Mouse (Mus musculus): ENCODE measurements at regions not wholly inside any gene's neighbourhood (a gene's known extent, or its start where the extent isn't known, plus 50 kb on each side); places are given as distances from the start of the nearest gene placed in this dataset.
"Not testable (repeated sequence)": the region's sequence is repeated elsewhere in the genome, so short reads cannot be mapped to it uniquely, and the experiment has no call there.

DNA sequence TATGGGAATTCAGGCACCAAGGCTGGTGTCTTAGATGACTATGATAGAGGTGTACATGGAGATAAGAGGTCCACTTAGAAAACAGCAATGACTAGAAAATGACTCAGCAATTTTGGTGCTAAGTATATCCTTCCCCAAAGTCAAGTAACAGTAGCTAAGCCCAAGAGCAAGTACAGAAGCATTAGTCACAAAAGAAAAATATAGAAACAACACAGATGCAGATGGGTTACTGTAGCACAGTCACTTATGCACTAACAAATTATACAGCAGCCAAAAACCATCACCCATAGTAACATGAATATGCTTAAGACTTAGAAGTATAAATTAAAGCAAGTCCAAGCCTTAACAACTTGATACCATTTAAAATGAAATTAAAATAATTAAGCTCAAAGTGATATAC, 378.5 kb upstream of the Meis2 start:
- no peak for DNase-seq

DNA sequence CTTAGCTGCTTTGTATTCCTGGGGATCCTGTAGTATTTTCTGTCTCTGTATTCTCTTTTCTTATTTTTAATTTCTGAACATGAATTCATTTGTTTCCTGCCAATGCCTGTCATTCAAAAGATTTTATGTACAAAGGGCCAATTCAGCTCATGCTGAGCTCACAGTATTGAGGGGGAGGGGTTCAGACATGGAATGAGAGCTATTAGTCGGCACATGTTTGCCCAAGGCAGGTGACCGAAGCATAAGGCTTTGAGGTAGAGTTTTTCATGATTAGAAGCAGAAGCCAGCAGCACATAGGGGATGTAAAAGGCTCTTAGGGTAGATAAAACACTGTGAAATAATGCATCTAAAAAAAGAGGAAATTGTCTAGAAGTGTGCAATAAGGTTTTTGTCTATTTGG, 374.6 kb upstream of the Meis2 start:
- no peak for DNase-seq

DNA sequence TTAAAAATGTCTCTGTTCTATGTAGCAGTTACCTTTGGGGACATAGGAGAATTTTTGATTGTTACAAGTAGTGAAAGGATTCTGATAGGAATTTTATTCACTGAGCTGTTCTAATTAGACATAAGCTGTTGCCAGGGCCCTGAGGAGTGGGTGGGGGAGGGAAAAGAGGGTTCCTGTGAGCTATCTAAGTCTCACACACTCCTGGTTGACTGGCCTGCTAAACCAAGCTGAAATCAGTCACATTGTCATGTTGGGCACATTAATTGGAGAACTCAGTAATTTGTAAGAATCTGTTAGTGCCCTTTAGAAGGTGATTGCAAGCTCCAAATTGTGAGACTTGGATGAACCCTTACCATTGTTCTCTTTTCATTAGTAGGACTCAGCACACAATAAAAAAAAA, 367.8 kb upstream of the Meis2 start:
- no peak for DNase-seq

DNA sequence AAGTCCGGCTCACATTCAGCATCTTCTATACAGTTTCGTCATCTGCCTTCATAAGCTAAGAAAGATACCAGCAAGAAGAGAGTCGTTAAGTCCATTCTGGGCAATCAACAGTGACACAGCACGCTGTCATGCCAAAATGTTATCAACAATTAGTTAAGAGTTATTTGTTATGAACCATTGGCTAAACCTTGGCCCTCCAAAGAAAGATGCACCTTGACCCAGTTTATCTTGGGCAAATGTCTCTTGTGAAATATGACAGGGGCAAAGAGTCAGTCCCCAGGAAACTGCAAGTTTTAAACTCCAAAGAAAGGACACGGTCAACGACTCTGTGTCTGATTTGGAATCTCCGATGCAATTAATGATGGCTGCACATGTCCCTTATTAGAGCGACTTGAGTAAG, 358.5 kb upstream of the Meis2 start:
- no peak for DNase-seq

DNA sequence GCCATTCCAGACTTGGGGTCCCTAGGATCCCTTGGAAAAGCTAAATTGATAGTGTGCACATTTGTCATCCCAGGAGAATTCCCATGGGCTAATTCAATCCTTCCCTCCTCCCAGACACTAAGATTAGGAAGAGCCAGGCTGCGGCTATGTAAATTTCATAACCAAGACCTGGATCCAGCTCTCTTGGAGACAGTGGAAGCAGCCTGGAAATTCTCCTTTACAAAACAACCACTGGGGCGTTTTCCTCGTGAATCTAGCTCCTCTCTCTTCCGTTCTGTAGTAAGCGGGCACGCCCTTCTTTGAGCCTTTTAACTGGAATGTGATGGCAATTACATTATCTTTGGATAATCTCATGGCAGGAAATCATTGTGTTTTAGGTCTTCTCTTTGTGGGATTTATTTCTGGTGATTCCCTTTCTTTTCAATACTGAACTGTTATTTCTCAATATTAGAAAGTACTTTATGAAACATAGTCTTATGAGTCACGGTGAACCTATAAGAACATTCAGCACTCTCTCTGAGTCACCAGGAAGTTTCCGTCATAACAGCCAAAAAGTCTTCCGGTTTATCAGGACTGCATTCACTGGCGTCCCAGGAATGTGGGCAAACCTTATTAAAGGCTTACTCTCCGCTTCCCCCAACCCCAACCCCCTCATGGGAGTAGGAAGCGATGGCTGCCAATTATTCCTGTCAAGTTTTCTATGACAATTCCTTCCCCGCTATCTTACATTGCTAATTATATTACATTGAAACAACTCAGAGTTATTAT, 352.0 kb upstream of the Meis2 start:
- no peak for DNase-seq

DNA sequence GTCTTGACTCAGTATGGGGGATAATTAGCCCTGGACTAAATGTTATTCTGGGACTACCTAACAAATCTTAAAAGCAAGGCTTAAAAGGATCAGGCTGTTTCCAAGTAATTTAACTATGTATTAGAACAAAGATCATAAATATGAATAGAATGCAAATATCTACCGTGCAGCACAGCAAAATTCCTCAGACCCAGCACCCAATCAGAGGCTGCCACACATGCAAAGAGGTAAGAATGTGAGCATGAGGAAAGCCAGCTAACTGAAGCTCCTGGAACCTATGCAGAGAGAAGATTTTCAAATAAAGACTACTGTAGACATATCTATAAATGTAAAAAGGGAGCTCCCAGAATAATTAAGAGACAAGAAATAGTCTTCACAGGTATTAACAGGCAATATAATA, 350.1 kb upstream of the Meis2 start:
- no peak for DNase-seq

DNA sequence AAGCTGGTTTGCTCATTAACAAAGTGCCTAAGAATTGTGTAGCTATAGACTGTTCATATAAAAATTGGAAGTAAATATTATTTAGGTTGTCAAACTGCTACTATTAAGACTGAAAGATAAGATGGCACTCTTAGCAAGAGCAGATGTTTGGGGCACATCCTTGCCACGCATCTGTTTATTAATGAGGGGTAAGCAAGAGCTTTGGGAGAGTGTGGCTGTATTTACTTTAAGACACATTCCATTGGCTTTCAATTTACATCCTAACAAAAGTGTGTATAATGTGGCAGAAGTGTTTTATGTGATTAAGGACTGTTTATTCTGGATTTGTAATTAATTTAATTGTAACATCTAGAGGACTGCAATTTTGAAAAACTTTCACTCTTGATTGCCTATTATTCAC, 336.5 kb upstream of the Meis2 start:
- DNase-seq, result no peak

DNA sequence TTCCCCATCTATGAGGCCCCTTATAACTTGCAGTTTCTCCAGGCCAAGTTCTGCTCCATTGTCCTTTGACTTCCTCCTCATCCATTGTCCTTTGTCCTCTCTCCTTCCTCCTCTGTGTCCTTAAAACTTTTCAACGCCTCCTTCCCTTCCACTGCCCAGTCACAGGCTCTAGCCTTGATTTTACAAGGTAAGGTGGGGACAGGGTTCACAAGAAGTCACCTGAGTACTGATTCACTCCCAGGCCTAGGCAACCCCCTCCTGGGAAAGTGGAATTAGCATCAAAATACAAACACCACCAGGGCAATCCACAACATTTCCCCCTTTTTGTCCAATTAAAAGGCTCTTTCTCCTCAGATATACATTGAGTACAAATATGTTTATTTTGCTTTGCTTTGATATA, 334.3 kb upstream of the Meis2 start:
- no peak for DNase-seq

DNA sequence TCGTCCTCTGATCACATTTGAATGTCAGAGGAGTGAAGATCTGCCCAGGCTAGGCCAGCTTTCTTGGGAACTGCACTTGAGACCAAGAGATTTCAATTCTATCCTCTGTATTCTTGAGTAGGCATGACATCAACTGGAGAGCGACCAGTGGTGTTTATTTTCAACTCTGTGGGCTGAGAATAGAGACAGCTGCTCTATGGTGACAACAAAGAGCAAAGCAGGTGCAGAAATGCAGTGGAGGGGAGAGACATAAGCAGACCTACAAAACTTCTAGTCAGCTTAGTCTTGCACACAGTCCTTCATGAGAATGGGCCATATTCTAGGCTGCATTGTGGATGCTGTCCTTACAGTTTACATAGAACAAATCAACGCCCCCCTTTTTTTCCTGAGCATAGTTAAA, 303.2 kb upstream of the Meis2 start:
- no peak for DNase-seq

DNA sequence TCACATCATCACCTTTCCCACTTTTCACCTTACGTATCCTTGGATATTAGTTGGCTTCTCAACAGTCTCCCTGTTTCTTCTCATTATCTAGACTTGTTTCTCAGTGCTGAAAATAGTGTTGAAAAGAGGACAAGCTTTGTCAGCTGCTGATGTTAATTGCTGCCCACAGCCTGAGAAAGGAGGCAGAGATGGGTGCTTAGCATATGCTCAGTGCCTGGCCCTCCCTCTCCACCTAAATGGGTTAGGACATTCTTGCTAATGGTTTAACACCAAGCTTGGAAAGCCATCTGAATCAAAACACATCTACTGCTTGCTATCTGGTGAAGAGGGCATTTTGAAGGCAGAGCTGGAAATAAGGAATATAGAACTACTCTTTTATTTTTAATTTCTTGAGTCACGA, 298.5 kb upstream of the Meis2 start:
- DNase-seq, result peak; percentile 4

DNA sequence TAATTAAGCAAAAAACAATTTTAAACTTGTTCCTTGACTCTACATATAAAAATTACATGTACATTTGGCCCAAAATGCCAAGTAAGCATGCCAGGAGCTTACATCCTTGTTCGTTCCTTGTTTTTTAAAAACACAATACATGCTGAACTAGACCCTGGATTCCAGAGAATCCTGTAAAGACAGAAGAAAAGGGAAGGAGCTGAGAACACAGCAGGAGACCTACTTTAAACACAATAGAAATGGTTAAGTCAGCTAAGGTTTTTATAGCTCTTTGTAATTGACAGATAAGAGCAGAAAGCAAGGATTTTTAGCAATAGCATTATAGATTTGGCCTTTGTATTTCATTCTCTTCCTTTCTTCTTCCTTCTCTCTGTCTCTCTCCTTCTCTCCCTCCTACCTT, 292.5 kb upstream of the Meis2 start:
- no peak for DNase-seq

DNA sequence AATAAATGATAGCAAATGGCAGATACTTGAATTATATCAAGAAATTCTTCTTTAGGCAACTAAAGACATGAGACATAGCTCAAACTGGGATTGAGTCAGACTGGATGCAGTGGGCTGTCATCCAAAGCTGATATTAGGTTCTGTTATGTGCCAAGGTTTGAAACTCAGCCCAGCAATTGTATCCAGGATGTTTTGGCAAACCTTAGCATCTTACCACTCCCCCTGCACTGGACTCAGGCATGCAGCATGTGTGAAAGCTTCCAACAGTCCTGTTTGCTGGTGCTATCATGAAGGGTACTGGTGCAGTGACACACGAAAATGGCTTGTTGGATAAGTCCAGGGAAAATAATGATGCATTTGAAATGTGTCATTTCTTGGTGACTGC, 282.9 kb upstream of the Meis2 start:
- DNase-seq, result peak; percentile 4

DNA sequence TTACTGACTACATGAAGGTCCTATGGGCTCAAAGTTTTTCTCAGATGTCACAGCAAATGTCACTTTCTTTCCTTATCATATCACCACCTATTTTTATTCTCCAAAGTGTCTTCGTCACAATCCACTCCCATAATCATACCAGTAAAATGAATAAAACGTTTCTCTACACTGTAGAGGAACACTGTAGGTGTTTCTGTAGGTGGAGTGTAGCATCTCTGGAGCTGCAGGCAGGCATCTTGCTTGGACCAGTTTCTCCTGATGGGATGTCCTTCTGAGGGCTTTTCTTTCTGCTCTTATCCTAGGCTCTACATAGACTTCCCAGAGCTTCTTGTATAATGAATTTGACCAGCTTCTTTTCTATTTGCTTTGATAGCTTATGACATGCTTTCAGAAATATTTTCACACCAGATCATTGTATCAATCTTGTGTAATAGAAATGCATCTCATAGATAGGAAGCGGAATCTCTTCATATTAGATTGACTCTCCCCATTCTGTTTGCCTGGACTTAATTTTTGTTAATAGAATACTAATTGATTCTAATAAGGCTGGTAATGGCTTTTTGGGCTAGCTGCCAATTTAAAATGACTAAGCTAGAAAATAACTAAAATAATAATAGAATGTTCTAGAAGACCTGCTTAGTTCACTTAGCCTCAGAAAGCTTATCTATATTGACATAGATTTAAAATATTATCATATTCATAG, 282.3 kb upstream of the Meis2 start:
- DNase-seq, result no peak

DNA sequence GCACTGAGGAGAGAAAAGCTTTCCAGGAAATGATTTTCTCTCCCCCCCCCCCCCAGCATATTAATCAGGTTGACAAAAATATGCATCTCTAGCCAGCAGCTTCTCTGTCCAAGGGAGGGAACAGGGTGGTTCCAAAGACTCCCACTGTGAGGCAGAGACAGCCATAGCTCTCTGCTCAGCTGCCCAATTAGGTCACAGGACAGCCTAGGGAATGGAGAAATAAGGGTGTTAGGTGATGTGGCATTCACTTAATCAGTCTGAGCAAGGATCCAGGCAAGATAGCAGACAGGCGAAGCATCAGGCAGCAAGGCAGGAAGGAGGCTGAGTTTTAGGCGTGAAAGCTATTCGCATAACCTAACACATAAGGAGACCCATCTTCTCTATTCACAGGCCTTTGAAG, 266.2 kb upstream of the Meis2 start:
- DNase-seq, result no peak

DNA sequence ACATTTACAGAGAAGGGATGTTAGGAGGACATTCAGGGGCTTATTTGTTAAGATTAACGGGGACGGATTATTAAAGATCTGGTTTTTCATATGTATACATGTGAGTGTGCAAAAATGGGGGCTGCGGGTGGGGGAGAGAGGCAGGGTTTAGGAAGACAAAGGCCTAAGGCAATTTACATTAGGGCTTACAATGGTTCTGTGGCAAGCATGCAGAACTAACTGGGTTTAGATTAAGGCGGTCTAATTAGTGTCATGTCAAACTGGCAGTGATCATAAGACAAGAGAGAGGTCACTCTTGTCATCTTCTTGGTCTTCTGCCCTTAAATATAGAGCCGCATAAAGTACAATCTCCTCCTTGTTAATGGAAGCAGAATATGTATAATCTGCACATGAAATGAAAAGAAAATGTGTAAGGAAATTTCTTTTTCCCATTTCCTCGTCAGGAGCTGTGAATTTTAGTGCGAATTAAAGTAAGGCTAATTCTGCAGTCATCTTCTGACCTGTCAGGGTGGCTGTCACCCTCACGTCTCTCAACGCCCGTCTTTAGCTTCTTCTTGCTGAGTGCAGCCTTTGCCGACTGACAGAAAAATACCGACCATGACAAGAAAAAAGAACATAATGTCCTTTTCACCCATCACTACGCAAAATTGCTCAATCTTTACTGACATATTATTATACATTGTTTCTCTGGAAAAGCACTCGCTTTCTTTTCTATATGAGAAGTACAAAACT, 256.6 kb upstream of the Meis2 start:
- no peak for DNase-seq

DNA sequence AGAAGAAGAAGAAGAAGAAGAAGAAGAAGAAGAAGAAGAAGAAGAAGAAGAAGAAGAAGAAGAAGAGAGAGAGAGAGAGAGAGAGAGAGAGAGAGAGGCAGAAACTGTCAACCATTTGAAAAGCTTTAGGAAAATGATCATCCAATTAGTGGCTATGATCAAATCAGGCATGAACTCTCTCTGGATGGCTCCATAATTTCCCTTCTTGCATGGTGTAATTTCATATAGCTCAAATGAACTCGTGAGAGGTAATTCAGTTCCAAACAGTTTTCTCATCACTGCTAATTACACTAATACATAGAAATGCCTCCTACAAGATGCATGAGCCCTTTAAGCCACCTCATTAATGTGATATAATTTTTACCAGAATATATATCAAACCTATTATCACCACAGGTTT, 233.9 kb upstream of the Meis2 start:
- no peak for DNase-seq

DNA sequence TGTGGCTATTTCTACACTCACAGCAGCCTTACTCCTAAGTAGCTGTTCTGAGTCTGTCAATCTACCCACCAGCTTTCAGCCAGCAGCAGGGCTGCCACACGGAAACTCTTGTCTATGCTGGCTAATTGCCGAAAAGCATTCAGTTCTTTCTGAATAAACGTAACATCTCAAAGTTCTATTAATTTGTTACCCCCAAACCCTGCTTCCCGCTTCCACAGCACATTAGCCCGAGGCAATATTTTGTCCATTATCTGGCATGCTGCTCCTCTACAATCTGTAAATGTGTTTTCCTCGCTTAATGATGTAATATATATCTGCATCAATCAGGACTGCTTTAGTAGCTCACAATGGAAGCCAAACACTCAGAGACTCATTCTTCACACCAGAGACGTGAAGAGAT, 224.2 kb upstream of the Meis2 start:
- DNase-seq, result no peak

DNA sequence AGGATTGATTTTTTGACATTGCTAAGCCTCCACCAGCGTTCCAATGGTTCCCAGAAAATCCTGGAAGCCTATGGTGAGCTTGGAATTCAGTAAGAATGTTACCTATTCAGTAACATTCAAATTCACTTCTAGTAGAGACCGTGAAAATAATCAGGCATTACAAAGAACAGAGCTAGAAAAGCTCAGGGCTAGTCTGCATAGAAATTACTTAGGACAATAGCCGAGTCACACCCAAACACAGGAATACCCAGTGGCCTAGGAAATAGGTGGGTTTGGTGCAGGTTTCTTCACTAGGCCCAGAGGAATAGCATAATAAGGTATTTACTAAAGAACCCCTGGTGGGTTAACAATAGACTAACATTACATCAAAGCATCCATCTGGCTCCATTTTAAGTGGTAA, 177.6 kb upstream of the Meis2 start:
- DNase-seq, result not testable (repeated sequence)

DNA sequence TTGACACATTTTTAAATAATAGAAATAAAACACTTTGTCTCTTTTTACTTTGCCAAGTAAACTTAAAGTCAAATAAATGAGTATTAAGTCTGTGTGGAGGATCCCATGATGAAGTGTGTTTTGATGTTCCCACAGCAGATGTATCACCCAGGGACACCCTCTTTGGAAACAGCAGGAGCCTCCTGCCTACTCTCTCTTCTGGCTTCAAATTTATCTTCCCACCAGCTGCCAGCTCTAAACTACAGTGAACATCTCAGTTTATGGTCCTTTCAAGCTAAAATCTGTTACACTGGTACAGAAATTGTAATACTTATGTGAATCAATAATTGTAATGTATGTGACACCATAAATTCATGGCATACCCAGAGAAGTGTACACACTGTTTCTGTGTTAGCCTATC, 171.1 kb upstream of the Meis2 start:
- peak; percentile 18 for DNase-seq

DNA sequence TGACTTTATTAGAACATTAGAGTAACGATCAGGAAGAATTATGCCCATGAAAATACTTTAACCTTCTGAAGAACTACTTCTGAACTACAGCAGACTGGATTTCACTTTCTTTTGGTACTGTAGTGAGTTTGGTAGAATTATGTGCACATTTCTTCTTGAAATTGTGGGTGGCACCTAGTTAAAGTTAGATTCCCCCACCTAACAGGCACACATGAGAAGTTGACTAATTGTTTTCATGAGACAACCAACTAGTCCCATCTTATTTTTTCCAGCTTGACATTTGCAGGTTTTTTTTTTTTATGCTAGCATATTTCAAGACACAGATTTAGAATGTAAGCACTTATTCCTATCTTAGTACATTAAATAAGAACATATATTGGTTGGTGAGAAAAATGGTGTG, 167.2 kb upstream of the Meis2 start:
- DNase-seq, result no peak

DNA sequence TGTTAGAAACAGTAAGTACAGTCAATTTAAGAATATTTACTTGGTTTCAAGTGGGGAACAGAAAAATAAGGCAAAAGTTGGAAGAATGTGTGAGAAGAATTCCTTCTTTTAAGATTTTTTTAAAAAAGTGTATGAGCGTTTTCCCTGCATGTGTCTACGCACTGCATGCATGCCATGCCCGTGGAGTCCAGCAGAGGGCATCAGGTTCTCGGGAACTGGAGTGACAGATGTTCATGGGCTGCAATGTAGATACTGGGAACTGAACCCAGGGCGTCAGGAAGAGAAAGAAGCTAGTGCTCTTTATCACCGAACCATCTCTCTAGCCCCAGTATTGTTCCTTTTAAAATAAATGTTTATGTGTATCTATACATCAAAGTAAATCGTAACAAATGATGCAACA, 150.8 kb upstream of the Meis2 start:
- DNase-seq, result no peak

DNA sequence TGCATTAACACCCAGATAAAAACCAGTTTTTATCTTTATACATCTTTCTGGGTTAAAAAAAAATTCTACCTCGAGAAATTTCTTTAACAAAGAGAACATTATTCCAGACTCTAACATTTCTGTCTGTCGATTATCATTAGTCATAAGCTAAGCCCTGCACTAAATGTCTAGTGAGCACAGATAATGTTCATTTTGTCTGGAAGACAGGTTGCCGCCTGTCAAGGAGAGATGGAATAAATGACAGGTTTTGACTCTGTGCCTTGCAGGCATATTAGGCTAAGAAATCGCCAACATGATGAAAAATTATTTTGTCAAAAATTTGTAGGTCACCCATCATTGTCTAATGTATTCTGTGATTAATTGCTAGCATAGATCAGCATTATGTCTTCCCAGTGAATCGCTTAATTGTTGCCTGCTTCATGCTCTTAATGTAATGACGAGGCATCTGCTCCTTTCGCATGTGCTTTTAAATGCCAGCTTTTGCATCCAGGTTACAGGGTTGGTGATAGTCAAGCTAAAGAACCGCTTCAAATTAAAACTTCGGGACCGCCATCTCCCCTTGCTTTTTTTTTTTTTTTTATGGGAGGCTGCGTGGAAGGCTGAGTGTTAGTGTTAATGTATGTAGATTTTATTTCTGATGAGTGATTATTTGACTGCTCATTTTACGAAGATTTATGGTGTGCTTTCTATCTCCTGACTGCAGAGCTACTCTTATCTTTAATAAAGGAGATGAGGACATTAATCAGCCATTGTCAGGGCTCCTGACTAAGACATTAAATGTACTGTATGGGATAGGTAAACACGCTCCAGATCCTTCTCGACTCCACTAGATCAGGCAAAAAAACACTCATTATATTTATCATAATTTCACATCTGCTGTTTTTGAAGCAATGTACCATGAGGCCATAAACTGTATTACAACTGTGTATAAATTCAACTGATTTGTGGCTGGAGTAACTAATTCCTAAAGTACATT, 135.9 kb upstream of the Meis2 start:
- no peak for DNase-seq

DNA sequence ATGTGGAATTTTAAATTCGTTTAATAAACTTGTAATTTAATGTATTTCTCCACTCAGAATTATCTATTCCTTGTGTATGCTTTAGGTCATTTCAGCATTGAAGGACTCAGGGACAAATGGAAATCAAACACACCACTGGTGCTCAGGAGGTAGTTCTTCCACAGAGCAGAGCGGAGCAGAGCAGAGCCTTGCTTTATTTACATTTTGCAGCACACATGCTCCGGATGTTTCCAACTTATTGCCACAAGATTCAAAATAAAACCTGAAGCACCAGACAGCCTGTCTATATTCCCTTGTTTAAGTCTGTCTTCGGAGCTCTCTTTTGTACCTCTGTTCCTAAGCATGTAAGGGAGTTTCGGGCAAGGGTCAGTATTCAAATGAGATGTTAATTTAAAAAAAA, 135.2 kb upstream of the Meis2 start:
- DNase-seq, result no peak

All from right cerebral cortex, postnatal 25 days (tissue).